Mouse (Mus musculus): ENCODE measurements at regions not wholly inside any gene's neighbourhood (a gene's known extent, or its start where the extent isn't known, plus 50 kb on each side); places are given as distances from the start of the nearest gene placed in this dataset.

- no peak overlapping the region for H3K9ac ChIP-seq (ENCODE audit: low read depth, low read length, severe bottlenecking)
- DNase-seq (ENCODE audit: low spot score): peak; percentile 62
- TF ChIP-seq POLR2A (IDR thresholded peaks at IDR 0.05; ENCODE audit: borderline replicate concordance, extremely low read depth, insufficient read depth, insufficient read length): no peak
- no peak for ATAC-seq (ENCODE audit: low FRiP score, low read depth)
- no peaks in the 10 kb centered on the region for H3K9me3 ChIP-seq (ENCODE audit: control insufficient read depth, low read length)
- no peak overlapping the region for H3K4me2 ChIP-seq (replicated peaks; ENCODE audit: low read depth, low read length, severe bottlenecking)
- H3K27ac ChIP-seq (replicated peaks; ENCODE audit: low read depth, low read length): no peak overlapping the region
- H3K4me1 ChIP-seq (ENCODE audit: control insufficient read depth, insufficient read depth, low read length): no peaks in the 10 kb centered on the region
- H3K4me3 ChIP-seq (replicated peaks; ENCODE audit: low read length): no peak overlapping the region
- H3K36me3 ChIP-seq (ENCODE audit: control insufficient read depth, insufficient read depth, low read length): no peaks in the 10 kb centered on the region
- WGBS: 20% methylated on average over 1 of the region's 1 CpGs
- H3K27me3 ChIP-seq (ENCODE audit: control insufficient read depth, insufficient read depth, low read length): no peaks in the 10 kb centered on the region
Observed at GRCm38 (mm10) chr8:44222346-44222745, 512.5 kb upstream of the Adam34 start.

- H3K4me3 ChIP-seq (replicated peaks; ENCODE audit: low read length): no peak overlapping the region
- H3K4me1 ChIP-seq (ENCODE audit: control insufficient read depth, insufficient read depth, low read length): 0 out of 2 replicates have a peak, but pooled peaks cover 3% of the 10 kb centered on the region
- no peak for TF ChIP-seq POLR2A (IDR thresholded peaks at IDR 0.05; ENCODE audit: borderline replicate concordance, extremely low read depth, insufficient read depth, insufficient read length)
- WGBS: 79% methylated on average over 3 of the region's 3 CpGs
- DNase-seq (ENCODE audit: low spot score) (no peak), ATAC-seq (ENCODE audit: low FRiP score, low read depth) (no peak)
- H3K9ac ChIP-seq (ENCODE audit: low read depth, low read length, severe bottlenecking): no peak overlapping the region
- no peaks in the 10 kb centered on the region for H3K9me3 ChIP-seq (ENCODE audit: control insufficient read depth, low read length)
- H3K36me3 ChIP-seq (ENCODE audit: control insufficient read depth, insufficient read depth, low read length): no peaks in the 10 kb centered on the region
- no peaks in the 10 kb centered on the region for H3K27me3 ChIP-seq (ENCODE audit: control insufficient read depth, insufficient read depth, low read length)
- H3K4me2 ChIP-seq (replicated peaks; ENCODE audit: low read depth, low read length, severe bottlenecking): no peak overlapping the region
- no peak overlapping the region for H3K27ac ChIP-seq (replicated peaks; ENCODE audit: low read depth, low read length)
Observed at GRCm38 (mm10) chr8:44252393-44252792, 542.5 kb upstream of the Adam34 start.

GRCm38 (mm10) chr8:44257051-44257450 is 547.2 kb upstream of the Adam34 start:
- H3K27ac ChIP-seq (replicated peaks; ENCODE audit: low read depth, low read length): no peak overlapping the region
- no peak overlapping the region for H3K9ac ChIP-seq (ENCODE audit: low read depth, low read length, severe bottlenecking)
- WGBS: 12% methylated on average over 6 of the region's 6 CpGs
- no peak overlapping the region for H3K4me2 ChIP-seq (replicated peaks; ENCODE audit: low read depth, low read length, severe bottlenecking)
- no peak overlapping the region for H3K4me3 ChIP-seq (replicated peaks; ENCODE audit: low read length)
- H3K36me3 ChIP-seq (ENCODE audit: control insufficient read depth, insufficient read depth, low read length): no peaks in the 10 kb centered on the region
- H3K27me3 ChIP-seq (ENCODE audit: control insufficient read depth, insufficient read depth, low read length): no peaks in the 10 kb centered on the region
- H3K9me3 ChIP-seq (ENCODE audit: control insufficient read depth, low read length): no peaks in the 10 kb centered on the region
- TF ChIP-seq POLR2A (IDR thresholded peaks at IDR 0.05; ENCODE audit: borderline replicate concordance, extremely low read depth, insufficient read depth, insufficient read length): no peak
- 0 out of 2 replicates have a peak, but pooled peaks cover 3% of the 10 kb centered on the region for H3K4me1 ChIP-seq (ENCODE audit: control insufficient read depth, insufficient read depth, low read length)
- no peak for DNase-seq (ENCODE audit: low spot score)
- ATAC-seq (ENCODE audit: low FRiP score, low read depth): no peak

GRCm38 (mm10) chr8:44261039-44261438 is 551.2 kb upstream of the Adam34 start:
- Histone ChIP-seq H3K4me3 (replicated peaks; ENCODE audit: low read length) (no peak overlapping the region), H3K27ac (replicated peaks; ENCODE audit: low read depth, low read length) (no peak overlapping the region), H3K9ac (ENCODE audit: low read depth, low read length, severe bottlenecking) (no peak overlapping the region), H3K27me3 (ENCODE audit: control insufficient read depth, insufficient read depth, low read length) (no peaks in the 10 kb centered on the region), H3K9me3 (ENCODE audit: control insufficient read depth, low read length) (no peaks in the 10 kb centered on the region), H3K4me1 (ENCODE audit: control insufficient read depth, insufficient read depth, low read length) (0 out of 2 replicates have a peak, but pooled peaks cover 3% of the 10 kb centered on the region), H3K4me2 (replicated peaks; ENCODE audit: low read depth, low read length, severe bottlenecking) (no peak overlapping the region), H3K36me3 (ENCODE audit: control insufficient read depth, insufficient read depth, low read length) (no peaks in the 10 kb centered on the region)
- no peak for TF ChIP-seq POLR2A (IDR thresholded peaks at IDR 0.05; ENCODE audit: borderline replicate concordance, extremely low read depth, insufficient read depth, insufficient read length)
- DNase-seq (ENCODE audit: low spot score) (peak; percentile 12), ATAC-seq (ENCODE audit: low FRiP score, low read depth) (no peak)
- 30% methylated on average over 4 of the region's 4 CpGs for WGBS

GRCm38 (mm10) chr8:44273300-44273699 is 563.5 kb upstream of the Adam34 start:
- Histone ChIP-seq H3K9ac (ENCODE audit: low read depth, low read length, severe bottlenecking) (no peak overlapping the region), H3K4me1 (ENCODE audit: control insufficient read depth, insufficient read depth, low read length) (peaks cover 3% of the 10 kb centered on the region; the same call in 1 of the 2 replicates), H3K27me3 (ENCODE audit: control insufficient read depth, insufficient read depth, low read length) (no peaks in the 10 kb centered on the region), H3K4me2 (replicated peaks; ENCODE audit: low read depth, low read length, severe bottlenecking) (no peak overlapping the region), H3K9me3 (ENCODE audit: control insufficient read depth, low read length) (no peaks in the 10 kb centered on the region), H3K36me3 (ENCODE audit: control insufficient read depth, insufficient read depth, low read length) (no peaks in the 10 kb centered on the region), H3K27ac (replicated peaks; ENCODE audit: low read depth, low read length) (no peak overlapping the region), H3K4me3 (replicated peaks; ENCODE audit: low read length) (no peak overlapping the region)
- 18% methylated on average over 4 of the region's 4 CpGs for WGBS
- no peak for ATAC-seq (ENCODE audit: low FRiP score, low read depth)
- no peak for DNase-seq (ENCODE audit: low spot score)
- TF ChIP-seq POLR2A (IDR thresholded peaks at IDR 0.05; ENCODE audit: borderline replicate concordance, extremely low read depth, insufficient read depth, insufficient read length): no peak

GRCm38 (mm10) chr8:44318216-44318615 is 608.4 kb upstream of the Adam34 start:
- Histone ChIP-seq H3K27ac (replicated peaks; ENCODE audit: low read depth, low read length) (no peak overlapping the region), H3K27me3 (ENCODE audit: control insufficient read depth, insufficient read depth, low read length) (no peaks in the 10 kb centered on the region), H3K4me2 (replicated peaks; ENCODE audit: low read depth, low read length, severe bottlenecking) (no peak overlapping the region), H3K36me3 (ENCODE audit: control insufficient read depth, insufficient read depth, low read length) (no peaks in the 10 kb centered on the region), H3K9ac (ENCODE audit: low read depth, low read length, severe bottlenecking) (no peak overlapping the region), H3K4me3 (replicated peaks; ENCODE audit: low read length) (no peak overlapping the region), H3K9me3 (ENCODE audit: control insufficient read depth, low read length) (no peaks in the 10 kb centered on the region), H3K4me1 (ENCODE audit: control insufficient read depth, insufficient read depth, low read length) (no peaks in the 10 kb centered on the region)
- no peak for TF ChIP-seq POLR2A (IDR thresholded peaks at IDR 0.05; ENCODE audit: borderline replicate concordance, extremely low read depth, insufficient read depth, insufficient read length)
- no peak for ATAC-seq (ENCODE audit: low FRiP score, low read depth)
- DNase-seq (ENCODE audit: low spot score): no peak
